In genomic region chr2:3117855-3118202, GRCm38 (mm10) we compare ENCODE assay signal across 8 mouse cellular contexts. TPM values are rescaled to one million over a fixed set of nuclear protein-coding genes. Genes with fewer than 3 reads are reported as not detected.
A peak's percentile ranks its signal among the peaks of the same experiment; 100 is the strongest.
DNase-seq lines count a peak whose midpoint lies in the region; ATAC-seq and TF ChIP-seq lines count a peak whose summit lies in the region.

No protein-coding gene starts in this region.

- no peak for TF ChIP-seq CTCF in left cerebral cortex, adult 2 months (IDR thresholded peaks at IDR 0.05)

- DNase-seq in left cerebral cortex, adult 2 months (ENCODE audit: extremely low spot score in 1 of 2, low spot score in 2 of 2) = no peak
- DNase-seq in left cerebral cortex, adult 18-20 months (ENCODE audit: low spot score in 2 of 2) = no peak
- DNase-seq in limb, embryonic 11.5 days (ENCODE audit: low spot score) = no peak
- DNase-seq in adrenal gland, adult 2 months = no peak
- no peak for DNase-seq in cerebellum, adult 8-10 months
- no peak for DNase-seq in left cerebral cortex, postnatal 36 days (ENCODE audit: low spot score in 2 of 2)

- H3K9ac ChIP-seq in embryonic facial prominence, embryonic 15.5 days = no peak overlapping the region
- no peak overlapping the region; the same call in 1 of the 2 replicates for H3K9ac ChIP-seq in limb, embryonic 11.5 days (ENCODE audit: low read length)
- peak overlapping the region; percentile 95 for H3K9ac ChIP-seq in neural tube, embryonic 15.5 days (replicated peaks)

- H3K27ac ChIP-seq in left cerebral cortex, adult 2 months = peak overlapping the region; percentile 75
- peak overlapping the region; percentile 87; the same call in 1 of the 2 replicates for H3K27ac ChIP-seq in embryonic facial prominence, embryonic 15.5 days (replicated peaks)
- H3K27ac ChIP-seq in limb, embryonic 11.5 days (replicated peaks; ENCODE audit: low read depth, low read length) = no peak overlapping the region
- peak overlapping the region; percentile 95 for H3K27ac ChIP-seq in neural tube, embryonic 15.5 days (replicated peaks)

- H3K4me3 ChIP-seq in left cerebral cortex, adult 2 months = peak overlapping the region; percentile 91
- H3K4me3 ChIP-seq in embryonic facial prominence, embryonic 15.5 days (replicated peaks) = peak overlapping the region; percentile 93
- peak overlapping the region; percentile 89; the same call in 1 of the 2 replicates for H3K4me3 ChIP-seq in limb, embryonic 11.5 days (ENCODE audit: low read depth, low read length)
- peak overlapping the region; percentile 94 for H3K4me3 ChIP-seq in neural tube, embryonic 15.5 days (replicated peaks)

- no peaks in the 10 kb centered on the region for H3K9me3 ChIP-seq in embryonic facial prominence, embryonic 15.5 days (replicated peaks)
- no peaks in the 10 kb centered on the region for H3K9me3 ChIP-seq in limb, embryonic 11.5 days (ENCODE audit: control insufficient read depth, low read length)
- no peaks in the 10 kb centered on the region for H3K9me3 ChIP-seq in neural tube, embryonic 15.5 days (replicated peaks)

- intact Hi-C loops in left cerebral cortex, adult 2 months (cut with DNase I) = loop anchor here (1.0 to 10.0 kb wide), 6 partner anchors 54 to 297 kb away; partner anchors contain the start of gene Nmt2
- intact Hi-C loops in left cerebral cortex, postnatal 36 days (cut with DNase I) = loop anchor here (1.0 to 5.0 kb wide), 5 partner anchors 55 to 209 kb away; partner anchors contain the start of gene Nmt2

- WGBS in embryonic facial prominence, embryonic 15.5 days = 29% methylated on average over 2 of the region's 2 CpGs
- WGBS in limb, embryonic 11.5 days = 32% methylated on average over 2 of the region's 2 CpGs
- WGBS in neural tube, embryonic 15.5 days = 24% methylated on average over 2 of the region's 2 CpGs

- H3K4me1 ChIP-seq in embryonic facial prominence, embryonic 15.5 days = peaks cover 29% of the 10 kb centered on the region
- no peaks in the 10 kb centered on the region for H3K4me1 ChIP-seq in limb, embryonic 11.5 days (ENCODE audit: control insufficient read depth, insufficient read depth, low read length)
- peaks cover 22% of the 10 kb centered on the region for H3K4me1 ChIP-seq in neural tube, embryonic 15.5 days

- no peaks in the 10 kb centered on the region for H3K36me3 ChIP-seq in embryonic facial prominence, embryonic 15.5 days
- H3K36me3 ChIP-seq in limb, embryonic 11.5 days (ENCODE audit: control insufficient read depth, insufficient read depth, low read length) = no peaks in the 10 kb centered on the region
- no peaks in the 10 kb centered on the region for H3K36me3 ChIP-seq in neural tube, embryonic 15.5 days

- H3K27me3 ChIP-seq in embryonic facial prominence, embryonic 15.5 days = no peaks in the 10 kb centered on the region
- no peaks in the 10 kb centered on the region for H3K27me3 ChIP-seq in limb, embryonic 11.5 days (ENCODE audit: control insufficient read depth, insufficient read depth, low read length)
- H3K27me3 ChIP-seq in neural tube, embryonic 15.5 days (replicated peaks) = no peaks in the 10 kb centered on the region

- peak overlapping the region; percentile 62; the same call in 1 of the 2 replicates for H3K4me2 ChIP-seq in embryonic facial prominence, embryonic 15.5 days (replicated peaks)
- H3K4me2 ChIP-seq in limb, embryonic 11.5 days (ENCODE audit: low read depth, severe bottlenecking) = peak overlapping the region; percentile 18; the same call in 1 of the 2 replicates
- H3K4me2 ChIP-seq in neural tube, embryonic 15.5 days = peak overlapping the region; percentile 77

- ATAC-seq in embryonic facial prominence, embryonic 15.5 days (ENCODE audit: insufficient number of reproducible peaks, low FRiP score, low TSS enrichment, low read depth) = peak; percentile 20; the same call in 1 of the 2 replicates
- peak; percentile 58 for ATAC-seq in limb, embryonic 11.5 days (ENCODE audit: insufficient number of reproducible peaks, low FRiP score, low TSS enrichment, low read depth)
- ATAC-seq in neural tube, embryonic 15.5 days (ENCODE audit: low FRiP score) = peak; percentile 66

RNA-seq across cellular contexts. Expression of gene Fam171a1, which starts 3.8 kb away (rescaled TPM):
- 10 to 100 TPM; 71.5 to 72.8 TPM for total RNA-seq in left cerebral cortex, adult 2 months (2021)
- 10 to 100 TPM; 70.5 to 76.8 TPM for total RNA-seq in left cerebral cortex, adult 18-20 months (2021)
- polyA plus RNA-seq in embryonic facial prominence, embryonic 15.5 days (2015; fragmentation: Nextera tagmentation; extraction: Ambion mirVana) = 28.0 and 28.9 TPM in 2 replicates
- 37.3 and 37.7 TPM in 2 replicates for polyA plus RNA-seq in limb, embryonic 11.5 days (2014; fragmentation: Nextera tagmentation; extraction: Ambion mirVana)
- polyA plus RNA-seq in neural tube, embryonic 15.5 days (2015; fragmentation: Nextera tagmentation; extraction: Ambion mirVana) = 48.3 and 49.9 TPM in 2 replicates
- total RNA-seq in adrenal gland, adult 2 months (2021) = 10 to 100 TPM; 24.6 to 35.2 TPM
- polyA plus RNA-seq in adrenal gland, adult 2 months (2012; rRNA removed) = 14.7 and 15.4 TPM in 2 replicates
- total RNA-seq in left cerebral cortex, postnatal 36 days (2021) = 10 to 100 TPM; 63.3 to 75.6 TPM

Comparison
In these comparisons a context has a peak if more than half of its experiments do, and no peak if none do; other contexts are left out.
1. H3K4me2 ChIP-seq: peak in every context shown above with its lines; median percentile 77 in neural tube, embryonic 15.5 days; 62 in embryonic facial prominence, embryonic 15.5 days; 18 in limb, embryonic 11.5 days.